Mouse (Mus musculus) thymus, adult 18-20 months (tissue): ENCODE data around the gene Micall1.
A peak's percentile ranks its signal among the peaks of the same experiment; 100 is the strongest.

ENCODE experiments used
- DNase-seq, 2 experiments: peaks; one replicate each; pipeline ENCODE4 v3.0.0; 2022; ENCODE audit warnings: mixed read lengths in 2 of 2

The Micall1 gene

DNA sequence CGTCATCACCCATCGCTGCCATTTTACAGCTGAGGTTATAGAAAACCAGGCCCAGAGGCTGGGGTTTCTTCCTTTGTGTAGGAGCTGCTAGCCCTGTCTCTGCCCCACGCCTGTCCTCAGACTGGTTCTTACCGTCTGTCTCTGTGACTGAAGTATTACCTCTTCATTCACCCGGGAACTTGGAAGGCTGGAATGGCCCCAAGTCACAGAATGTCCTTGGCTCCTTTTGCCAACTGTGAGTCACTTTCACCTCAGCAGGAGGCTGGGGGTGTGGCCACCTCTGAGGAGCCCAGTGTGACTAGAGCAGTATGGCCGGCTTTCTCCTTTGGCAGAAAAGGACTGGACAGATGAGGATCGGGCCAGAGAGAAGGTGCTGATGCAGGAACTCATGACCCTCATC, 22.7 kb downstream of the Micall1 start:
- DNase-seq, result no peak

DNA sequence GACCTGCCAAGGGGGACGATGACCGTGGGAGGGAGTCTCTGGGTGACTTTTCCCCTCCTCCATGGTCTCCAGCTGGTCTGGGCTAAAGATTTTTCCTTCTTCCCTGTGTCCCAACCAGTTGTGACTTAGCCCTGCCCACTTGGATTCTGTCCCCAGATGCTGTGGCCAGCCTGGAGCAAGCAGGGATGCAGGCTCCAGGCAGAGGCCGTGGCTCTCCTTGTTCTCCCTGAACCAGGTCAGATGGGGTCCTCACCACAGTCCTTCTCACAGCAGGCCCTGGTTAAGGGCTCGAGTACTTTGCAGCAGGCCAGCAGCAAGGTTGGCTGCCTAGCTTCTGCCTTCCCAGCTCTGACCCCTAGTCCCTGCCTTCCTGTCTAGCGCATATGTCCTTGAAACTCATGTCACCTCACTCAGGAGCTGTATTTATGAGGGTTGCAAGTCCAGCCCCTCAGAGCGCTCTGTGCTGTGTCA, 24.5 kb downstream of the Micall1 start:
- DNase-seq, result no peak

DNA sequence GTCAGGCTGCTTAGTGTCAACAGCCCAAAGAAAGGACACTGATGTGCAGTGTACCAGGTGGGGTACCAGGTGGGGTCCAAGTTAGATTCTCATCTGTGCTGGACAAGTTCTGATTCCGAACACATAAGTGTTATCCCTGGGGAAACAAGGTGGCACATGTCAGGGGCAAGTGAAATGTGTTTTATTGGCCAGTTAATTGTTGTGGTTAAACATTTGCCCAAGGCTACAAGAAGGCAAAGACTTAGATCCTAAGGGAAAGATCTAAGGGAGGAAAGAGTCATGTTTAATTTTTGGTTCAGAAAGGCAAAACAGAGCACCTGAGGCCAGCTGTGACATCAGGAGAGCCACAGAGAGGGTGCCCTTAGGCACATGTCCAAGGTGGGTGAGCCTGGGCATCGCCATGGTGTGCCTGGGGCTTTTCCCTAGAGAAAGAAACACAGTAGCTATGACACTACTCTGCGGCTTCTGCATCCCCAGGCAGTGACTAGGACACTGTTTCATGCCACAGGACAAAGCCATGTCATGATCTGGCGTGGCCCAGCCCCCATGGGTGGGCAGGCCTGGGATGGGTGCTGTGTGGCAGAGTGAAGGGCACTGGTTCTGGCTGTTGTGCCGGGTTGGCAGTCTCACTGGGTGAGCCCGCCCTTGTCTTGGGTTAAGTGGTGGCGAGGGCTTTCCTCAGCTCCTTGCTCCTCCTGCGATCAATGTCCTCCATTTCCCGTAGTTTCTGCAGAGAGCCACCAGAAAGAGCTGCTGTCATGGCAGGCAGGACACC, 26.0 kb downstream of the Micall1 start:
- DNase-seq, result no peak

DNA sequence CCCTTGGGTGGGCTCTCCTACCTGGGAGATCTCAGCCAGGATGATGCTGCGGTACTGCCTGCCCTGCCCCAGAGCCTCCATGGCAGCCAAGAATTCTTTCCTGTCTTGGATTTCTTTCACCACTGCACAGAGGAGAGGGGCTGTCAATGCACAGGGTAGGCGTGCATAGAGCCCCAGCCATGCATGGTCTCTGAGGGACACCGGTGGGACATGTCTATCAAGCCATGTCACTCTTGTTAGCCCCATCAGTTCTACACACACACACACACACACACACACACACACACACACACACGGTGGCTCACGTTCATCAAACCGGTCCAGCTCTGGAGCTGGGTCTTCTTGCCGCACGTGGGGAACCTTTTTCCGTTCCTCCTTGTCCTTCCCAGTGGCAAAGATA, 26.6 kb downstream of the Micall1 start:
- DNase-seq, result no peak

DNA sequence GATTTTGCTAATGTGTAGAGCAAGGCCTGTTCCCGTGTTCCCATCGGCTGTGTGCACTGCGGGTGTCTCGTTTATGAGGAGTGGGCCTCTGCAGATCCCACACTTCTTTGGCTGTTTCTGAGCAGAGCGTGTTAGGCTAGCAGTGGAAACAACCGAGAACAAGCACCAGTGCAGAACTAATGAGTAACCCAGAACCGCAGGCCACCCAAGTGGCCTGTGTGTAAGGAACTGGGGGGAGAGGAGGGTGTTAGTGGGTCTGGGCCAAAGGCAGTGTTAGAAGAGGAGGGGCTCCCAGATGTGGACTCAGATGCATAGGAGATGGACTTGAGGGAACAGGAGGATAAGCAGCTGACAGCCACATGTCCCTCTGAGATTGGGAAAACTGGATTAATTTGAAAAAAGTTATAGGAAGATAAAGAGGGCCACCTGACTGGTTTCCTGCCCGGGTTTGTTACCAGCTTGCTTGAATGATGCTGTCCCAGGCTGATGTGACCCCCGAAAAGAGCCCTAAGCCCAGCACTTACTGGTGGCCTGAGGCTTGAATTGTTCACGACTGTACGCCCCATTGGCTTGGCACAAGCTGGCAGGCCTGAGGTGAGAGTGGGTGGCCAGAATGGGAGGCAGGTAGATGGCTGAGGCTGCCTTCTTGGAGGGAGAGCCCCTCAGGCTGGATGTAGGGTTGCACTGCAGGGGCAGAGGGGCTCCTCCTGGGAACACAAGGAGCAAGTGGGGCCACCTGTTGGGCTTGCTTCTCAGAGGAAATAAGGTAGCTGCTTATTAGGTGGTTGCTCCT, 27.3 kb downstream of the Micall1 start:
- DNase-seq, result no peak

DNA sequence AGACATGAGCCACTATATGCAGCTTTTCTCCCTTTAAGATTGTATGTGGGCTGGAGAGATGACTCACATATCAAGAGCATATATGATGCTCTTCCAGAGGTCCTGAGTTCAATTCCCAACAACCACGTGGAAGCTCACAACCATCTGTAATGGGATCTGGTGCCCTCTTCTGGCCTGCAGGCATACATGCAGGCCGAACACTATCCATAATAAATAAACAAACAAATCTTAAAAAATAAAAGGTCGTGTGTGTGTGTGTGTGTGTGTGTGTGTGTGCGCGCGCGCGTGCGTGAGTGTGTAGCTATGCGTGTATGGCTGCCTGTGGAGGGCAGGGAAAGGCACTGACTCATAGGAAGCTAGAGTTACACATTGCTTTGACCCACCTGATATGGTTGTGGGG, 30.9 kb downstream of the Micall1 start:
- no peak for DNase-seq

DNA sequence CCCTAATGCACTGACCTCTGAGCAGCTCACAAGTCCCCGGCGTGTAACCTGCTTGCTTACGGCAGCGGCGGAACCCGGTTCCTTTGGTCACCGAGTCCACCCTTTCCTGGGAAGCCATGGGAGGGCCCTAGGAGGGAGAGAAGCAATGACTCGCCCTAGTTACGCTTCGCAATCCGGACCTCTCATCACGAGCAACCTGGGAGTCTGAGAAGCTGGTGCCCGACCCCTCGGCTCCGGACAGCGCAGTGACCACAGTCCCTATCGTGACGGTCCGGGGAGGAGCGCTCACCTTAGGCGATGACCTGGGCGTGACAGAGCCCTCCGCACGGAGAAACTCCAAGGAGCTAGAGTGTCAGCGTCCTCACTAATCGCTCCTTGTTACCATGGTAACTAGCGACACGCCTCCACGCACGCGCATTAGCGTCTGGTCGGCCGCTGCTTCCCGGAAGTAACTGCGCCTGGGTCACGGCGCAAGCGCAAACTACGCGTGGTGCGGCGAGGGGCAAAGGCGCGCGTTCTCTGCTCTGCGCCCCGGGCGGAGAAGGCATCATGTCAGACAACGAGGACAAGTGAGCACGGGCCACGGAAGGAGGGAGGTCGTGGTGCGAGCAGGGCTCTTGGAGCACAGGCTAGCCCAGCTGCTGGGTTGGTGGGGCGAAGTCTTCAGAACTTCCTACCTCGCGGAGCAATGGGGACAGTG, 32.3 kb downstream of the Micall1 start, which contains the start of the genes Polr2f and 1700088E04Rik:
Gene Polr2f, plus strand, starts transcription at position 144 of the 700 bp plus-strand sequence.
Gene 1700088E04Rik, minus strand, starts transcription at position 388 of the 700 bp plus-strand sequence.
- peak; percentile 89 to 92 for DNase-seq

DNA sequence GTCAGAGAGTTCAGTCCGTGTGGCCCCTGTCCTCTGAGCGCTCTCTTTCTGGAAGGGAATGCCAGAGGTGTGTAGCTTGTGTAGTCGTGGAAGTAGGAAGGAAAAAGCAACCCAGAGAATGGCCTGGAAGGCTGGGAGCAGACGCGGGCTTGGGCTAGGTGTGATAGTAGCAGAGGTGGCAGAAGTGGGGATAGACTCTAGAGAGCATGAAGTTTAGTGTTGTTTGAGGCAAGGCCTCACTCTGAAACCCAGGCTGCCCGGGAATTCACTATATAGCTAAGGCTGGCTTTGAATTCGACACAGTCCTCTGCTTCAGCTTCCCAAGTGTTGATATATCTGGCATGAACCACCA, 32.8 kb downstream of the Micall1 start:
- no peak for DNase-seq

DNA sequence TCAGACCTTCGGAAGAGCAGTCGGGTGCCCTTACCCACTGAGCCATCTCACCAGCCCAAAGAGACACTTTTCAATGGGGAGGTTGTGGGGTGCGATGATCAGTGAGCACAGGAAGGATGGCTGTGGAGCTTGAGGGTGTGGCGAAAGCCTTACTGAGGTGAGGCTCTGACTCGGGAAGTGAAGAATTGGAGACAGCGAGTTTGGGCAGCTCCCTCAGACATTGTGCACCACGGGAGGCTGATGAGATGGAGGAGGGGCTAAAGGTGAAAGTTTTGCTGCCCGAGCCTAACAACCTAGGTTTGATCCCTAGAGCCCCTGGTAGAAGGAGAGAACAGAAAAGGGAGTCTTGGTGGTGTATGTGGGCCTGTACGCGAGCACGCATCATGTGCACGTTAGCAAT, 34.6 kb downstream of the Micall1 start:
- no peak for DNase-seq

DNA sequence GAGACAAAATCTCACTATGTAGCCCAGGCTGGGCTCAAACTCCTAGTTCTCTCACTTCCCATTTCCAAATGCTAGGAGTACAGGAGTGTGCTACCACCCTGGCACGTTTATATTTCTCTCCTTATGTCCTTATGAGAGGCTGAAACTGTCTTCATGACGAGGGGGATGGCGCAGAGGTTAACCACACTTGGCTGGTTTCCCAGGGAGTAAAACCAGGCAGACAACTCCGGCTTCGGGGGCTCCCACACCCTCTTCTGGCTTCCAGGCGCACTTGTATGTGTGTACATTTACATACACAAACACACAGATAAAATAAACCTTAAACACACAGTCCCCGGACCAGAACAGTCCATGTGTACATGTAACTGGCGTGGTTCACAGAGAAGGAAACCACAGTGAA, 35.3 kb downstream of the Micall1 start:
- no peak for DNase-seq

DNA sequence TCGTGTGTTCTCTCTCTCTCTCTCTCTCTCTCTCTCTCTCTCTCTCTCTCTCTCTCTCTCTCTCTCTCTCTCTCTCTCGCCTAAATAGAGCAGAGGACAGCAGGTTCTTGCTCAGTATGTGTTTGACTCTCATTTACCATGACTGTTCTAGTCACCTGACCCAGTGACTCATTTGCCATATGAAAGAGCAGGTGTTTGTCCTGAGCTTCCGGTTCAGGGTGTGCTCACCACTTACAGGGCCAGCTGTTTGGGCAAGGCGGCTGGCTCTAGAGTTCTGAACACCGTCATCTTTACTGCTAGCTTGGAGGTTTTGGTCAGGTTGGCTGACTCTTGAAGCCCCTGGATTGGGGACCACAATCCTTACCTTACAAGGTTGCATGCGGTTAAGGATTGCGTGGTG, 36.8 kb downstream of the Micall1 start:
- DNase-seq, result no peak

DNA sequence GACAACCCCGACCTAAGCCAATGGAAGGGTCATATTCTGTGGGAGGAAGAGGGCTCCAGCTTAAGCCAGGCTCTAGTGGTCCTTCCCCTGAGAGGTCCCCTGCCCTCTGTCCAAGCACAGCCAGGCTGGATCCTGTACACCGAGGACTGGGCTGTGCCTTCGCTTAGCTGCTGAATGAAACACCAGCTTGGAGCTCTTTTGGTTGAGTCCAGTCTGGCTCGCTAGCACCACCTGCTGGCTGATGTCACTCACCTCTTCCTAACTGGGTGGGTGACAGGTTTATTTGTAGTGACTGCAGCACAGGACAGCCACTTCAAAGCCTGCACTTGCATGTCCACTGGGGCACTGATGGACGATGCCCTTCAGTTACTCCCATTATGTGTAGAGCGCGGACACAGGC, 39.8 kb downstream of the Micall1 start:
- peak; percentile 27 to 42 for DNase-seq

DNA sequence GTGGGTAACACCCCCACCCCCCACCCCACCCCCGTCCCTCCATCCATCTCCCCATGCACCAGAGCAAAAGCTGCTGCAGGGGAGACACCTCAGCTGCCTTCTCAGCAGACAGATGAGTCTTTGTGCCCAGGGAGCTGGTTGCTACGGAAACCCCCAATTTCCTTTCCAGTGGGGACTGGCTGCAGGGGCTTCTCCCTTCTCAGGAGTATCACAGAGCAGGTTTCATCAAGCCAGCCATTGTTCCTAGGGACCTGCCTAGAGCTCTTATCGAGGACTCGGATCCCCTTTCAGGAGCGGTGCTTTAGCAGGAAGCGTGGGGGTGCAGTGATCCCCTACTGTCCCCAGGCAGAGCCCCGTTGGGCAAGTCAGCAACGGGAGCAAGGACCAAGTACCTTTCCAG, 43.2 kb downstream of the Micall1 start:
- no peak for DNase-seq

DNA sequence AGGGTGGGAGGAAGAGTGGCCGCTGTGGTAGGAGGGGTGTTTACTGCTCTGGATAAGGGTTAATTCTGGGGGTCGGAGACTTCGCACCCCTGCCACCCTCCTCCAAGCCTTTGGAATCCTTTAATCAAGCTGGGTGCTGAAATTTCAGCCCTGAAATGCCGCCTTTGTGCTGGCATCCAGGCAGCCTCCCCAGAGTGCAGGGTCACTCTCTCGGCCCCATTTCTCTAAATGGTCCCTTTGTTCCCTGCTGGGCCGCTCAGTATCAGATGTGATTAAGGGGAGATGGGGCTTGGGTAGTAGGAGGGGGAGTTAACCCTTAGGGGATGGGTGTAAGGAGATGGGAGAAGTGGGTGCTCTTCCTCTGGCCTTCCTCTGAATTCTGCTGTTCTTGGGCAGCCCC, 44.0 kb downstream of the Micall1 start:
- no peak for DNase-seq

DNA sequence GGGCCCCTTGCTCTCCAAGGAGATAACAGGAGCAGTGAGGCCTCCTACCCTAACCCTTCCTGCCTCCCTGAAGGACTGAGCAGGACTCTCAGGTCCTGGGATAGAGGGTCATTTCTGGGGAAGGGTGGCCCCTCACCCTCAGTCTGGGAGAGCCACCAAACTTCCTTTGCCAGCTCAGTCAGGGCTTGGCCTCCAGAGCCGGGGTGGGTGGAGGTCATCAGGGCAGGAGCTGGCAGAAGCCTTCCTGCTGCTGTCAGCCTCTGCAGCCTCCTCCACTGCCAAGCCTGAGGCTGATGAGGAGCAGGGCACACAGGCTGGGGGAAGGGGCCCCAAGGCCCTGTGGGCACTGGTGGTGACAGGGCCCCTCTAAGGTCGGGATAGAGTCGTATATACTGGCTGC, 46.9 kb downstream of the Micall1 start:
- DNase-seq, result no peak

DNA sequence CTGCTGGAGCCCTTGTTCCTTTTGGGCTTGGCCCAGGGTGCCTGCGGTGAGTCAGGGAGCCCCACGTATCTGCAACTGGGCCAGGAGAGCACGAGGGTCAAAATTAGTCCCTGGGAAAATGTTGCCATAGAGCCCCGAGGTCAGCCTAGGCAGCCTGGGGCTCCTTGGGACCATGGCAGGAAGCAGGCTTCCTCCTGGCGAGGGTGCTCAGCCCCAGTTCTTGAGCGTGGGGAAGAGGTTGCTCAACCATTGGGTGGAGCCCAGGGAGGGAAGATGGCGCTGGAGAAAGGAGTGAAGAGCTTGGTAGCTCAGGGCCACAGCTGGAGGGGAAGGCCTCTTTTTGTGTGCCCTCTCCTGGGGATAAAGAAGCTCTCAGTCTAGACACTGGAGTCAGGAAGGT, 53.6 kb downstream of the Micall1 start:
- DNase-seq, result no peak

DNA sequence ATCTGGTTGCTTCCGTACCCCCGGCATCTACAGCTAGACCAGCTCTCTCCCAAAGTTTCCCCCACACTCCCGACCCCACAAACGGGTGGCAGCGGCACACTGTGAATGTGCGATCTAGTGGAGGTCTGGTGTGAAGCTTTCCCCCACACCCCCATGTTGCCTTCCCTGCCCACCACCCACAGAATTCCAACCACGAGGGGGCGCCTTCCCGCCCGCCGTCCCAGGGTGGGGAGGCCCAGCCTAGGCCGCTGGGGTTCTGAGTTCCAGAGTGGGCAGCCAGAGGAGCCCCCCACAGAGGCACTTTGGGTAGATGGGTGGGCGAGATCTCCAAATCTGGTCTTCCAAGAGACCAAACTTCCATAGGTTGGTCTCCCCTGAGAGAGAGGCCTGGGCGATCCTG, 54.1 kb downstream of the Micall1 start:
- no peak for DNase-seq

DNA sequence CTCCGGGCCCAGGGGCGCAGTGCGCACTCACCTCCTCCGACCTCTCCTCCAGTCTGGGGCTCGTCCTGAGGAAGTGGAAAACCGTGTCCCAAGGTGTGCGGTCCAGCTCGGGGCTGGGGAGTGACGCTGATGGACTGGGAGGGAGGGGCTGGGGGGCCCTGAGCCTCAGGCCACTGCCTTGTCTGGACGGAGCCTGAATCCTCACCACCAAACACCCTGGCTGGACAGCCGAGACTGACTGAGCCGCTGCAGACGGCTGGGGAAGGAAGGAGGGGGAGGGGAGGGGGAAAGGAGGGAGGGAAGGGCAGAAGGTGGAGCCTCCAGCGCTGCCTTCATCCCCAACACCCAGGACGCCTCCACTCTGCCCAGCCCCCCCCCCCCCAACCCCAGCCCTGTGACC, 55.6 kb downstream of the Micall1 start:
- no peak for DNase-seq

DNA sequence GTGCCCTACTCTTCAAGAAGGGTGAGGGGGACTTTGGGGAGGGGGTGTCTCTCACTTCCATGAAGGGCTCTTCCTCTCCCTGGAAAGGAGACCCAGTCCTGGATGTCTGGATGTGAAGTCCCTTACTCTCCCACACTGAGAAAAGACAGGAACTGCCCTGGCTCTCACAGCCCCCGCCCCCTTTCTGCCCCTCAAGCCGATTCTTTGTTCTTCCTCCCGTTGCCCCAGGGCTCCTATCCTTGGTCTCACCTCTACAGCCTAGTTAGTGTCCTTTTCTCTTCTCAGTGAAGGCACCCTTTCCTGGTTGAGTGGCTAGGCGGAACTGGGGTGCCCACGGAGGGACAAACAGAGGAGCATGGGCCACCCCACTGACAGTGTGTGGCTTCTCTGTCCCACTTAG, 56.4 kb downstream of the Micall1 start, which contains the start of gene Sox10:
Gene Sox10, minus strand, starts transcription at position 101 of the 400 bp plus-strand sequence.
- DNase-seq, result no peak

DNA sequence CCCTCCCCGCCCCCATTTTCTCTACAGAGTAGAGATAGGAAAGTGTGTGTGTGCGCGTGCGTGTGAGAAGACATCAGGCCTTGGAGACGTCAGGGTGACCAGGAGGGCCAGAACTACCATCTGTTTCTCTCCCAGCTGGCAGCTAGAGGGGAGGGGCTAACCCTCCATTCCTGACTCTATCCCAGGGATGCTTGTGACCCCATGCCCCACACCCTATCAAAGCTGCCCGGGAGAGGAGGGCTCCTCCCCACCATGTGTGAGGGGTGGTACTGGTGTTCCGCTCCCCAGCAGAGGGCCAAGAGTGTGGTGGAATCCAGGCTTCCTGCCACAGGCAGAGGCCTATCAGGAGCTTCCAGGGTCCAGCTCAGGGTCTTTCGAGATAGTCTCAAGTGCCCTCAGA, 58.0 kb downstream of the Micall1 start:
- DNase-seq, result no peak

DNA sequence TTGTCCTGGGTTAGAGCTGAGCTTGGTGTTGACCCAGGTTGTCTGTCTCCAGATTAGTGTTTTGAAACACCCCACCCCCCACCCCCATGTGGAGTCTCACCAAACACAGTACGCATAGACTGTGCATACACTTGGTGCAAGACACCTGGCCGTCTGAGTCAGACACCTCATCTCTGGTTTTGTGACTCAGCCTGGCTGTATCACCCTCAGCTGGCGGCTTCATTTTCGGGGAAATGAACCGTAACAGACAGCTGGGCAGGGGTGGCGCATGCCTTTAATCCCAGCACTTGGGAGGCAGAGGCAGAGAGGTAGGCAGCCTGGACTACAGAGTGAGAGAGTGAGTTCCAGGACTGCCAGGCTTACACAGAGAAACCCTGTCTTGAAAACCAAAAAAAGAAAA, 68.2 kb downstream of the Micall1 start:
- DNase-seq, result no peak

DNA sequence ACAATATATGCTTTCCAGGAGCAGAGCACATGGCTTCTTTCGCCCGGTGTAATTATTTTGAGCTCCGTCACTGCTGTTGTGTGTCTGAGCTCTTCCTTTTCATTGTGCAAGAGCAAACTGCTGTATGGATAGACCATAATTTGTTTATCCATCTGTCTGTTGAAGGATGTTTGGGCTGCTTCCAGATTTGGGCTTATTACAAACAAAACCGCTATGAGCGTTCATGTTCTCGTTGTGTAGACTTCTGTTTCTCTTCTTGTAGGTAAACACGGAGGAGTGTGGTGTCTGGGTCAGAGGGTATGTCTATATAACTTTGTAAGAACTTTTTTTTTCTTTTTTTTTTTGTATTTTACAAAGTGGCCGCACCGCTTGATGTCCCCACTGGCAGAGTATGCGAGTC, 76.5 kb downstream of the Micall1 start:
- DNase-seq, result no peak
